Mouse (Mus musculus) heart, adult 9 months (tissue): Measurements from ENCODE around the gene Cd180.
"Not testable (repeated sequence)": the region's sequence is repeated elsewhere in the genome, so short reads cannot be mapped to it uniquely, and the experiment has no call there.

ENCODE experiments used
- DNase-seq, 2 experiments: peaks; one replicate each; pipeline ENCODE4 v3.0.0; 2022; ENCODE audit warnings: low spot score in 2 of 2

The Cd180 gene

GRCm38 (mm10) chr13:102677602-102678001 lies 15.8 kb upstream of the Cd180 start:
- DNase-seq = not testable (repeated sequence)

- DNase-seq = peak in 1 of 2 experiments; percentile 72
Observed at GRCm38 (mm10) chr13:102678482-102678881, 14.9 kb upstream of the Cd180 start.

GRCm38 (mm10) chr13:102684890-102685289 lies 8.5 kb upstream of the Cd180 start:
- no peak for DNase-seq

- DNase-seq = no peak
Observed at GRCm38 (mm10) chr13:102688121-102688520, 5.2 kb upstream of the Cd180 start.

GRCm38 (mm10) chr13:102689201-102690090 lies 3.9 kb upstream of the Cd180 start:
- no peak for DNase-seq

GRCm38 (mm10) chr13:102690184-102690583 lies 3.2 kb upstream of the Cd180 start:
- no peak for DNase-seq

GRCm38 (mm10) chr13:102691408-102692150 lies 1.8 kb upstream of the Cd180 start:
- no peak for DNase-seq

GRCm38 (mm10) chr13:102694154-102694553 lies 796 bp downstream of the Cd180 start:
- DNase-seq = no peak

GRCm38 (mm10) chr13:102695121-102695905 lies 2.0 kb downstream of the Cd180 start:
- peak in 1 of 2 experiments; percentile 38 for DNase-seq

- DNase-seq = no peak
Observed at GRCm38 (mm10) chr13:102698335-102698734, 5.0 kb downstream of the Cd180 start.

GRCm38 (mm10) chr13:102698751-102699323 lies 5.5 kb downstream of the Cd180 start:
- peak; percentile 46 to 47 for DNase-seq

GRCm38 (mm10) chr13:102700176-102700575 lies 6.8 kb downstream of the Cd180 start:
- no peak for DNase-seq

GRCm38 (mm10) chr13:102700744-102701143 lies 7.4 kb downstream of the Cd180 start:
- no peak for DNase-seq

- DNase-seq = no peak
Observed at GRCm38 (mm10) chr13:102716973-102717372, 23.6 kb downstream of the Cd180 start.

- no peak for DNase-seq
Observed at GRCm38 (mm10) chr13:102725416-102725815, 32.1 kb downstream of the Cd180 start.

- no peak for DNase-seq
Observed at GRCm38 (mm10) chr13:102725906-102726305, 32.5 kb downstream of the Cd180 start.

GRCm38 (mm10) chr13:102726876-102727275 lies 33.5 kb downstream of the Cd180 start:
- DNase-seq = no peak

- DNase-seq = no peak
Observed at GRCm38 (mm10) chr13:102728035-102728434, 34.7 kb downstream of the Cd180 start.

GRCm38 (mm10) chr13:102728951-102729350 lies 35.6 kb downstream of the Cd180 start:
- DNase-seq = not testable (repeated sequence)

- DNase-seq = no peak
Observed at GRCm38 (mm10) chr13:102733063-102733462, 39.7 kb downstream of the Cd180 start.

- DNase-seq = no peak
Observed at GRCm38 (mm10) chr13:102737811-102738210, 44.5 kb downstream of the Cd180 start.
